Mouse (Mus musculus) midbrain, postnatal 0 days (tissue): Measurements from ENCODE around the gene Hps6. TPM values are rescaled to one million over a fixed set of nuclear protein-coding genes. Genes with fewer than 3 reads are reported as not detected.

Experiments
- ATAC-seq: fragments of 200-750 bp; cut with Nextera tagmentation; 2 replicates; pipeline ENCODE4 v1.8.0; 2017; ENCODE audit warnings: moderate number of reproducible peaks, mild to moderate bottlenecking, moderate TSS enrichment, moderate library complexity; ENCODE audit not compliant: low FRiP score
- DNase-seq: peaks from one replicate; pipeline ENCODE4 v3.0.0-alpha.2; 2015; ENCODE audit warnings: low spot score
- H3K27ac ChIP-seq: fragments of 300-500 bp; sonication (generic); 2 replicates; pipeline ENCODE4 v1.5.1; 2014; ENCODE audit warnings: low read depth, mild to moderate bottlenecking, low read length, mixed read lengths
- H3K27me3 ChIP-seq: fragments of 300-500 bp; sonication (generic); 2 replicates; pipeline ENCODE4 v1.6.1; 2014; ENCODE audit warnings: low read length, control low read depth, mixed read lengths; ENCODE audit not compliant: insufficient read depth
- H3K36me3 ChIP-seq: fragments of 300-500 bp; sonication (generic); 2 replicates; pipeline ENCODE4 v1.6.1; 2014; ENCODE audit warnings: low read length, control low read depth, mixed read lengths; ENCODE audit not compliant: insufficient read depth
- H3K4me1 ChIP-seq: fragments of 300-500 bp; sonication (generic); 2 replicates; pipeline ENCODE4 v1.6.1; 2014; ENCODE audit warnings: mild to moderate bottlenecking, control low read depth, antibody characterized with exemption, low read length, mixed read lengths; ENCODE audit not compliant: insufficient read depth
- H3K4me2 ChIP-seq: fragments of 300-500 bp; sonication (generic); 2 replicates; pipeline ENCODE4 v1.6.1; 2014; ENCODE audit warnings: low read depth, mild to moderate bottlenecking, low read length, mixed read lengths; ENCODE audit not compliant: poor library complexity, severe bottlenecking
- H3K4me3 ChIP-seq: fragments of 300-500 bp; sonication (generic); 2 replicates; pipeline ENCODE4 v1.5.1; 2014; ENCODE audit warnings: low read depth, mild to moderate bottlenecking, low read length, moderate library complexity
- H3K9ac ChIP-seq: fragments of 300-500 bp; sonication (generic); replicated peaks from 2 replicates; pipeline ENCODE4 v1.6.1; 2014; ENCODE audit warnings: mild to moderate bottlenecking, low read length, moderate library complexity, mixed read lengths; ENCODE audit not compliant: poor library complexity, severe bottlenecking
- H3K9me3 ChIP-seq: fragments of 300-500 bp; sonication (generic); 2 replicates; pipeline ENCODE4 v1.6.1; 2016; ENCODE audit warnings: low read length, control low read depth
- CTCF ChIP-seq: IDR thresholded peaks from 2 replicates; pipeline ENCODE4 v1.5.1; 2016; ENCODE audit warnings: antibody characterized with exemption, mild to moderate bottlenecking
- WGBS: fragments of 180-500 bp; shearing (Covaris S2); extraction: QIAGEN DNeasy Blood & Tissue Kit; methylation state at CpG from one replicate; pipeline ENCODE4 v1.1.7; 2014; 5-methylcytosine and 5-hydroxymethylcytosine counted together
- polyA plus RNA-seq: library from polyadenylated mRNA; unstranded; fragments of >200 nt; fragmentation: Nextera tagmentation; extraction: Ambion mirVana; gene quantifications from 2 replicates; pipeline ENCODE4 v1.2.1, GENCODE M21; 2015
- total RNA-seq: library from RNA; depleted of rRNA; stranded (reverse); fragments of >200 nt; gene quantifications from 2 replicates; pipeline ENCODE4 v1.2.3, GENCODE M21; 2014

The Hps6 gene
- total and polyA plus RNA-seq, 2 experiments from 2014 or later = 3.9 to 9.4 TPM

DNA sequence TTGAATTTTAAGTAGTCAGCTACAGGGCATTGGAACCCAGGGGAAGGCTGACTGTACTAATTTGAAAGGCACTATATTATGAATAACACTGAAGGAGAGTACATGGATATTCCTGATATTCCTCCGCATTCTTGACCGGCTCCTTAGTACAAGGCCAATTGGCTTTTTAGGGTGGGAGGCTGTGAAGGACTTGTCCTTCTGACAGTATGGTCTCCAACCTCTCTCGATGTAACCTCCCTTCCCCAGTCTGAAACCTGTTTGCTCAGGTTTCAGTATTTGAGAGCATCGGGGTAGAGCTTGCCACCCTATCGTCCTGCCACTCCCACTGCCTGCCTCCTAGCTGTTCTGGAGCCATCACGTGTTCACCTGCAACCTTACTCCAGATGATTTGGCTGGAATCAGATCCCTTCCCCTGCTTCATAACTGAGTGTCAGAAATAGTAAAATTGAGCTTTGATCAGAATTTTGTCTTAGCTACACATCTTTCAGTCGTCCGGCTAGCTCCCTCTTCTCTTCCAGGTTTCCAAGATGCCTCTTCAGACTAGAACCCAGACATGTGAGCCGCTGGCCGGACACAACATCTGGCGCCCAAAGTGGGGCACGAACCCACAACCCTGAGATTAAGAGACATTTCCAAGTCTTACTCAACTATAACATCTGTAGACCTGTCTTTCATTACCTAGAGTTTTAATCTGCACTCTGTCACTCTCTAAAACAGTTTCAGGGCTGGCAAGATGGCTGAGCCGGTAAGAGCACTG lies 9.1 kb upstream of the Hps6 start:
- DNase-seq (no peak), ATAC-seq (no peak)
- Histone ChIP-seq H3K9me3 (no peaks in the 10 kb centered on the region), H3K27me3 (no peaks in the 10 kb centered on the region), H3K9ac (no peak overlapping the region), H3K4me2 (no peak overlapping the region), H3K36me3 (no peaks in the 10 kb centered on the region), H3K27ac (no peak overlapping the region), H3K4me1 (no peaks in the 10 kb centered on the region), H3K4me3 (no peak overlapping the region)
- 96% methylated on average over 13 of the region's 13 CpGs for WGBS
- no peak for TF ChIP-seq CTCF

DNA sequence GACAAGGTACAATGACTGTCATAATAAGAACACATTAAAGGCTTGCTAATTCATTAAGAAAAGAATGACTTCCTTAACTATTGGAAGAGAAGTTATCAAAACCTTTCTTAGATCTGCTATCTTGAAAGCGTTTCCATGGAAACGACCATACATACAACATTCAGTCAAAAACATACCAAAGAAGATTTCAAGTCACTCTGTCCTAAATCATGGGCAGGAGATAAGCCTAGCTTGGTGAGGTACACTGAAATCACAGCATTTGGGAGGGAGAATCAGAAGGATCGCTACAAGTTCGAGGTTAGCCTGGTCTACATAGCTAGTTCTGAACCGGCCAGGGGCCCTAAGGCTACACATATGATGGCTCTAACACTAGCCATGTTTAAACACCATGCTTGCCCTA lies 5.9 kb upstream of the Hps6 start:
- no peaks in the 10 kb centered on the region for H3K9me3 ChIP-seq
- DNase-seq (no peak), ATAC-seq (no peak)
- no peaks in the 10 kb centered on the region for H3K4me1 ChIP-seq
- no peak for TF ChIP-seq CTCF
- no peaks in the 10 kb centered on the region for H3K27me3 ChIP-seq
- no peak overlapping the region for H3K27ac ChIP-seq
- H3K9ac ChIP-seq = peak overlapping the region; percentile 96; the same call in 1 of the 2 replicates
- WGBS = 67% methylated on average over 5 of the region's 5 CpGs
- H3K4me3 ChIP-seq = peak overlapping the region; percentile 88
- H3K36me3 ChIP-seq = no peaks in the 10 kb centered on the region
- H3K4me2 ChIP-seq = peak overlapping the region; percentile 75

DNA sequence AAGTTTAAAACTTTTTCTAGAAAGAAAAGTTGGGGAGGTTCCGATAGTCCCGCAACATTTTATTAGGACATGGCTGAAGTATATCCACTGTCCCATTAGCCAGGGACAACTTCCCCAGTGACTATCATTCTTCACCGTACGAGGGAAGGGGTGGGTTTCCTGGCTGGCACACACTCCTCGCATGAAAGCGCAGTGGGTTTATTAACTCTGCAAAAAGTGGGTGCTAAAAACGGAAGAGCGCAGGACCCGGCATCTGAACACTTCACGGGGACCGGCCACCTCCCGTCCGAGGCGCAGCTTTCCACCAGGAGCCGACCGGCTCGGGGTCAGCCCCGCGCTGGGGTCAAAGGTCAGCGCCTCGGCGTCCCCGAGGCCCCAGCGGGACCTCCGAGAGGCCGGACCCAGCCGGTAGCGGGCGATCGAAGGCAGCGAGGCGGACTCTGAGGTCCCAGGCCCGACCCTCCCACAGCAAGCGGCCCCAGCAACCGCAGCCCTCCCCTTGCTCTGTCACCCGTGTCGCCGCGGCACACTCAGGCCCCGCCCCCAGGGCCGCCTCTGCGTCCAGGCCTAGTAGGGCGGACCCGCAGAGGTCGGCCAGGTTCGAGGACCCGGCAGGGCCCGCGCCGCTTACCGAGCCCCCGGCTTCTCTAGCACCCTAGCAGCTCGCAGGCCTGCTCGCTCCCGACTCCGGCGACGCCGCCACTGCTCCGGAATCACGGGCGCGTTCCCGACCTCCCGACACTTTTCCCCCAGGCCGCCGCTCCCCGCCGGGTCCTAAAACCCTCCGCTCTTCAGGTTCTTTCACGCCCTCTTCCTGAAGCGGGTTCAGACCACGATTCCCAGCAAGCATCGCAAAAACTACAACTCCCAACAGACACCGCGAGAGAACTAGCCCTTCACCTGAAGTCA lies 5.3 kb upstream of the Hps6 start, which contains the start of gene Armh3:
Gene Armh3 (minus strand): TSS at position 704 of the 909 bp plus-strand sequence.
- DNase-seq (peak; percentile 96), ATAC-seq (peak; percentile 91)
- Histone ChIP-seq H3K4me3 (peak within 1 kb of the TSS; percentile 88), H3K9ac (peak within 1 kb of the TSS; percentile 96), H3K27me3 (0 out of 2 replicates have a peak, but pooled peaks cover 1% of the 10 kb centered on the region), H3K4me2 (peak within 1 kb of the TSS; percentile 75), H3K9me3 (no peaks in the 10 kb centered on the region), H3K36me3 (no peaks in the 10 kb centered on the region), H3K4me1 (no peaks in the 10 kb centered on the region), H3K27ac (peak within 1 kb of the TSS; percentile 87)
- 0 out of 2 replicates have a peak, but pooled peaks have one; percentile 5 for TF ChIP-seq CTCF
- 1% methylated on average over 68 of the region's 76 CpGs for WGBS

DNA sequence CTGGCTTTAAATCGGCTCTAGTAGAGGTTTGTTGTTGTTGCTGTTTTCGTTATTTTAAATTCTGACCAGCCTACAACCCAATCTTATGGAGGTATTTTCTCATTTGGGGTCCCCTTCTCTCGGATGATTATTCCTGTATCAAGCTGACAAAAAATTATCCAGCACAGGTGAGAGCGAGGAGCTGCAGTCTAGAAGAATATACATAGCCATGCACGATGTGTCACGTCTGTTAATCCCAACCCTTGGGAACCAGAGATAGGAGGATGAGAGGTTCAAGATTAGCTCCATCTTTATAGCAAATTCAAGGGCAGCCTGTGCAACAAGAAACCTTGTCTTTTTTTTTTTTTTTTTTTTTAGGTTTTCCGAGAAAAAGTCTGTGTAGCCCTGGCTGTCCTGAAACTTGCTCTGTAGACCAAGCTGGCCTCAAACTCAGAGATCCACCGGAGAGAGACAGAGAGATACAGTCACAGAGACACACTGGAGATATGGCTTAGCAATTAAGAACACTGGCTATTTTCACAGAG lies 4.6 kb upstream of the Hps6 start:
- TF ChIP-seq CTCF = no peak
- ATAC-seq = peak; percentile 32; the same call in 1 of the 2 replicates
- Histone ChIP-seq H3K27ac (peak overlapping the region; percentile 87), H3K27me3 (0 out of 2 replicates have a peak, but pooled peaks cover 8% of the 10 kb centered on the region), H3K9me3 (no peaks in the 10 kb centered on the region), H3K9ac (no peak overlapping the region), H3K4me3 (peak overlapping the region; percentile 88), H3K36me3 (no peaks in the 10 kb centered on the region), H3K4me2 (peak overlapping the region; percentile 75), H3K4me1 (0 out of 2 replicates have a peak, but pooled peaks cover 5% of the 10 kb centered on the region)
- 11% methylated on average over 8 of the region's 8 CpGs for WGBS
- DNase-seq = no peak

DNA sequence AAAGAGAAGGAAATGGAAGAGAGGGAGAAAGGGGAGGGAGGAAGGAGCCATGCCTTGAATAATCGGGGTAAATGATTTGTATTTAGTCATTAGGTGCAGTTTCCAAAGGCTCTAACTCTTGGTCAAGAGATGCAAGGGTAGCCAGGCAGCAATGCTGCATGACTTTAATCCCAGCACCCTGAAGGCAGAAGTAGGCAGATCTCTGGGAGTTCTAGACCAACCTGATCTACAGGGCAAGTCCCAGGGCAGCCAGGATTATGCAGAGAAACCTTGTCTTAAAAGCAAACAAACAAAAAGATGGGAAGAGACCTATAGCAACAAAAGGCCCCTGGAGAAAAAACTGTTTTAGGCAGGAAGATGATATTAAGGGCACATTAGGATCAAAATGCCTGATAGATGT lies 3.9 kb upstream of the Hps6 start:
- Histone ChIP-seq H3K4me1 (0 out of 2 replicates have a peak, but pooled peaks cover 5% of the 10 kb centered on the region), H3K4me3 (no peak overlapping the region), H3K27me3 (0 out of 2 replicates have a peak, but pooled peaks cover 8% of the 10 kb centered on the region), H3K27ac (no peak overlapping the region), H3K36me3 (no peaks in the 10 kb centered on the region), H3K9me3 (no peaks in the 10 kb centered on the region), H3K9ac (no peak overlapping the region), H3K4me2 (no peak overlapping the region)
- no peak for DNase-seq
- WGBS = 67% methylated on average over 1 of the region's 1 CpGs
- TF ChIP-seq CTCF = no peak
- ATAC-seq = no peak
